Mouse (Mus musculus): ENCODE measurements around the gene Fign. TPM values are rescaled to one million over a fixed set of nuclear protein-coding genes. Genes with fewer than 3 reads are reported as not detected.

The Fign gene
- polyA plus RNA-seq, 1 experiment: 0.20 TPM

DNA sequence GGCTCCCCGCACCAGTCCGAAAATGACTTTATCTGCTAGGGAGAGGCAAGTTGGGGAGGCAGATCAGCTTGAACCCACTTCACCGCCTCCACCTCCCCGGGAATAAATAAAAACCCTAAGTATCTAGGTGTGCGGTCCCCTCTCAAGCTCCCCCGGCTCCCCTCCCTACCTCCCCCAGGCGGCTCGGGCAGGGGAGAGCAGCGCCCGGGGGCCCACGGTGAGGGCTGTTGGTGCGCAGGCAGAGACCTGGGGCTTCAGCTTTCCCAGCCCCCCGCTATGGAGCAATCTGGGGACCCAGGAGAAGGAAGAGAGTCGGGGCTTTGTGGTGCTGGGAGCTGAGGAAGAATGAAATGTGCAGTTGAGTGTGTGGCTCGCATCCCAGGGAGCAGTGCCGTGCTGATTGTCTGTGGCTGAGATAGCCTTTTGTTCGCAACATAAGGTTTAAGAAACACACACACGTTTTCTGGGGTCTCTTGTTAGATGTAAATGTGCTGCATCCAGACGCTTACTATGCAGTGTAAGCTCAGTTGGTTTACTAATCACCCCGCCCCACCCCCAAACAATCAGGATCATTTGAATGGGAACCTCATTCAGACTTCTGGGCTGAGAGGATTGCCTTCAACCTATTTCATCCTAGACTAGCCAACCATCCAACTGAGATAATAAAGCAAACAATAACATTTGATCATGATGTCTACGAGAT is 931 bp upstream of the Fign start:
- H3K4me3 ChIP-seq (ENCODE audit: control insufficient read depth, insufficient read depth, low read length): no peak overlapping the region

DNA sequence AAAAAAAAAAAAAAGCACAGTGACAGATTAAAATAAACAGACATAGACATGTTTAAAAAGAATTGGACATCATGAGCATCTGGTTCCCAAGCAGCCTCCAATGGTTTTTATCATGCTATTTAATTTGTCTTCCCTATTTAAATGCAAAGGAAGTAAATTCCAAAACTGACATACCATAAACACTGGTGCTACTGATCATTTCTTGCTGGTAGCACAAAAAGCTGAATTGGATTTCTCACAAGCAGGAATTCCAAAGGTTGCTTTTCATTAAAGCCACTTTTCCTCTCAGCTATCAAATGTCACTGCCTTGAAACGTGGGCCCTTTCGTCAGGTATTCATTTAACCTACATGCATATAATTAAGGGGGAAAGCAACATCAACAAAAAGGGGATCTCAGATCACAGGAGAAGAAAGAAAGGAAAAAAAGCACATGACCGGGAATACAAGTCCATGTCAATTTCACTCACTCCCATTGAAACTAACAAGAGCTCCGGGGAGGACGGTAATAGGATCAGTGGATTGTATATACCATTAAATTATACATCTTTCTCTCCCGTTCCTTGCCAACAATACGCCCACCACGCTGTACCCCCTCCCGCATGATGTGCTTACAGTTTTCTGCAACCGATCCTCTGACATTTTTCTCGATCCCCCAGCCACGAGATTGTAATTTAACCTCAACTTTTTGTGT is 972 bp downstream of the Fign start:
- TF ChIP-seq CTCF (IDR thresholded peaks at IDR 0.05; ENCODE audit: borderline replicate concordance, control insufficient read depth, extremely low read depth, insufficient read depth, low read length, poor library complexity): no peak
- TF ChIP-seq POLR2A (IDR thresholded peaks at IDR 0.05; ENCODE audit: control insufficient read depth, extremely low read depth, insufficient read depth, low read length, poor library complexity): no peak
- no peak overlapping the region for H3K4me3 ChIP-seq (ENCODE audit: control insufficient read depth, insufficient read depth, low read length)
- 10% methylated on average over 12 of the region's 12 CpGs for WGBS
- H3K4me1 ChIP-seq (replicated peaks; ENCODE audit: control insufficient read depth, insufficient read depth, low read length): no peaks in the 10 kb centered on the region
- H3K27ac ChIP-seq (ENCODE audit: control insufficient read depth, insufficient read depth, low read length): no peak overlapping the region
- H3K36me3 ChIP-seq (ENCODE audit: control insufficient read depth, insufficient read depth, low read length): no peaks in the 10 kb centered on the region
- no peak for DNase-seq
- H3K27me3 ChIP-seq (ENCODE audit: control insufficient read depth, insufficient read depth, low read length): no peaks in the 10 kb centered on the region; the same call in 1 of the 2 replicates

More for the DNA sequence above, 931 bp upstream of the Fign start:
- TF ChIP-seq POLR2A (IDR thresholded peaks at IDR 0.05; ENCODE audit: control insufficient read depth, extremely low read depth, insufficient read depth, low read length, poor library complexity): no peak
- TF ChIP-seq CTCF (IDR thresholded peaks at IDR 0.05; ENCODE audit: borderline replicate concordance, control insufficient read depth, extremely low read depth, insufficient read depth, low read length, poor library complexity): no peak
- no peaks in the 10 kb centered on the region for H3K36me3 ChIP-seq (ENCODE audit: control insufficient read depth, insufficient read depth, low read length)
- 16% methylated on average over 21 of the region's 21 CpGs for WGBS
- no peaks in the 10 kb centered on the region for H3K4me1 ChIP-seq (replicated peaks; ENCODE audit: control insufficient read depth, insufficient read depth, low read length)
- H3K27ac ChIP-seq (ENCODE audit: control insufficient read depth, insufficient read depth, low read length): no peak overlapping the region
- H3K27me3 ChIP-seq (ENCODE audit: control insufficient read depth, insufficient read depth, low read length): no peaks in the 10 kb centered on the region; the same call in 1 of the 2 replicates
- no peak for DNase-seq

DNA sequence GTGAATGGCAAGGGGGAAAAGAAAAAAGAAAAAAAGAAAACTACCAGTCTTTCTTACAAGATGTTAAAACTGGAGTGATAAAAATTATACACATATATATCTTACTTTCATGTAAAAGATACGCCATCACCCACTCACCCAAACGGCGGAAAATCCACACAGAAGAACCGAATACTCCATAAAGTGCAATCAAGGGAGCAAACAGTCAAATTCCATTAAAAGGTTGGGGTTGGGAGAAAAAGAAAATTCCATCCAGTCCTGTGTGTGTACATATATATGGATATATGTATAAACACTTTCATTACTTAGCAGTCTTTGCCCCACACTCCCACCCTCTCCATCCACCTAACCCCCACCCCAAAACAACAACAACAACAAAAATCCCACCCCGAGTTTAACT is 1.7 kb downstream of the Fign start:
- no peak overlapping the region for H3K27ac ChIP-seq (ENCODE audit: control insufficient read depth, insufficient read depth, low read length)
- no peak overlapping the region for H3K4me3 ChIP-seq (ENCODE audit: control insufficient read depth, insufficient read depth, low read length)
- TF ChIP-seq CTCF (IDR thresholded peaks at IDR 0.05; ENCODE audit: borderline replicate concordance, control insufficient read depth, extremely low read depth, insufficient read depth, low read length, poor library complexity) (no peak), POLR2A (IDR thresholded peaks at IDR 0.05; ENCODE audit: control insufficient read depth, extremely low read depth, insufficient read depth, low read length, poor library complexity) (no peak)
- no peaks in the 10 kb centered on the region; the same call in 1 of the 2 replicates for H3K27me3 ChIP-seq (ENCODE audit: control insufficient read depth, insufficient read depth, low read length)
- no peak for DNase-seq
- WGBS: 82% methylated on average over 5 of the region's 5 CpGs
- H3K4me1 ChIP-seq (replicated peaks; ENCODE audit: control insufficient read depth, insufficient read depth, low read length): no peaks in the 10 kb centered on the region
- no peaks in the 10 kb centered on the region for H3K36me3 ChIP-seq (ENCODE audit: control insufficient read depth, insufficient read depth, low read length)

- DNase-seq: no peak
- WGBS: 88% methylated on average over 5 of the region's 5 CpGs
- TF ChIP-seq POLR2A (IDR thresholded peaks at IDR 0.05; ENCODE audit: control insufficient read depth, extremely low read depth, insufficient read depth, low read length, poor library complexity): no peak
- TF ChIP-seq CTCF (IDR thresholded peaks at IDR 0.05; ENCODE audit: borderline replicate concordance, control insufficient read depth, extremely low read depth, insufficient read depth, low read length, poor library complexity): no peak
- Histone ChIP-seq H3K27me3 (ENCODE audit: control insufficient read depth, insufficient read depth, low read length) (no peaks in the 10 kb centered on the region; the same call in 1 of the 2 replicates), H3K36me3 (ENCODE audit: control insufficient read depth, insufficient read depth, low read length) (no peaks in the 10 kb centered on the region), H3K4me1 (replicated peaks; ENCODE audit: control insufficient read depth, insufficient read depth, low read length) (no peaks in the 10 kb centered on the region), H3K4me3 (ENCODE audit: control insufficient read depth, insufficient read depth, low read length) (no peak overlapping the region), H3K27ac (ENCODE audit: control insufficient read depth, insufficient read depth, low read length) (no peak overlapping the region)
Observed at GRCm38 (mm10) chr2:64095561-64095960, 2.3 kb downstream of the Fign start.

GRCm38 (mm10) chr2:64093087-64093486 is 4.8 kb downstream of the Fign start:
- Histone ChIP-seq H3K4me1 (replicated peaks; ENCODE audit: control insufficient read depth, insufficient read depth, low read length) (no peaks in the 10 kb centered on the region), H3K36me3 (ENCODE audit: control insufficient read depth, insufficient read depth, low read length) (no peaks in the 10 kb centered on the region), H3K27ac (ENCODE audit: control insufficient read depth, insufficient read depth, low read length) (no peak overlapping the region), H3K4me3 (ENCODE audit: control insufficient read depth, insufficient read depth, low read length) (no peak overlapping the region), H3K27me3 (ENCODE audit: control insufficient read depth, insufficient read depth, low read length) (no peaks in the 10 kb centered on the region)
- DNase-seq: no peak
- TF ChIP-seq POLR2A (IDR thresholded peaks at IDR 0.05; ENCODE audit: control insufficient read depth, extremely low read depth, insufficient read depth, low read length, poor library complexity) (no peak), CTCF (IDR thresholded peaks at IDR 0.05; ENCODE audit: borderline replicate concordance, control insufficient read depth, extremely low read depth, insufficient read depth, low read length, poor library complexity) (no peak)
- WGBS: 90% methylated on average over 6 of the region's 6 CpGs

- no peak for DNase-seq
- Histone ChIP-seq H3K4me3 (ENCODE audit: control insufficient read depth, insufficient read depth, low read length) (no peak overlapping the region), H3K4me1 (replicated peaks; ENCODE audit: control insufficient read depth, insufficient read depth, low read length) (no peaks in the 10 kb centered on the region), H3K27ac (ENCODE audit: control insufficient read depth, insufficient read depth, low read length) (no peak overlapping the region), H3K27me3 (ENCODE audit: control insufficient read depth, insufficient read depth, low read length) (no peaks in the 10 kb centered on the region), H3K36me3 (ENCODE audit: control insufficient read depth, insufficient read depth, low read length) (no peaks in the 10 kb centered on the region)
- WGBS: 87% methylated on average over 5 of the region's 5 CpGs
- TF ChIP-seq POLR2A (IDR thresholded peaks at IDR 0.05; ENCODE audit: control insufficient read depth, extremely low read depth, insufficient read depth, low read length, poor library complexity) (no peak), CTCF (IDR thresholded peaks at IDR 0.05; ENCODE audit: borderline replicate concordance, control insufficient read depth, extremely low read depth, insufficient read depth, low read length, poor library complexity) (no peak)
Observed at GRCm38 (mm10) chr2:64083853-64084427, 13.9 kb downstream of the Fign start.
